Mouse (Mus musculus): Measurements from ENCODE around the gene Zfp426. TPM values are rescaled to one million over a fixed set of nuclear protein-coding genes. Genes with fewer than 3 reads are reported as not detected.

Gene Zfp426
- 7.0 and 7.2 TPM in 2 replicates for polyA plus RNA-seq (2015; fragmentation: Nextera tagmentation; extraction: Ambion mirVana)

GRCm38 (mm10) chr9:20492527-20493233 is at the start of gene Zfp426:
Gene Zfp426 (minus strand): TSS chr9:20492746.

DNA sequence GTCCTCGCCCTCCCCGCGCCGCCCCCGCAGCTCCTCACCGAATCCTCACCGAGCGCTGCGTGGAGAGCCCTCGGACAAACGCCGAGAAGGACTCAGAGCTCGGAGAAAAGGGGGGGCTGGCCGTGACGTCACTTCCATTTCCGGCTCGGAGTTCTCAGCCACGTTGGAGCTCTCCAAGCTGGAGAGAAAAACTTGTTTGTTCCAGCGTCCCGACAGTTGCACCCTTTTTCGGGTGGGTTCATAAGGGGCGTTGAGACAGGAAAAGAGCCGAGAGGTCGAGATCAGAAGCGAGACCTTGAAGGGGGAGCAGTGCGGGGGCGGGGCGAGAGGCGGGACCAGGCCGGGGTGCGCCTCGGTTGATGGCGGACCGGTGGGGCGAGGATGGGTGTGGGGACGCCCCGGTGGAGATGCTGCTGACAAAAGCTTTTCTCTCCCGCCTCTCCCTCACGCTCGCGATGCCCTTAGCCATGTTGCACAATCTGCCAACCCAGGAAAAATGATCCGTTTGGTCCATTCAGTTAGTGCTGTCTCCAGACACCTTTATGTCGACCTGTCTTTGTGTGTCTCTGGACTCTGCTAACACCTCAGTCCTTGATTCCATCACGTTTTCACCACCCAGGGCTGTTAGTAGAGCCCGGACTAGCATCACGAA is 28.9 kb upstream of the Zfp426 start, which contains the start of gene Zfp266:
Gene Zfp266, minus strand, starts transcription at position 112 of the 652 bp plus-strand sequence.

GRCm38 (mm10) chr9:20459377-20460317 is 32.9 kb downstream of the Zfp426 start, which contains the start of gene Zfp26:
Gene Zfp26 (minus strand): TSS chr9:20460162.

Other genes starting within 250 kb of the Zfp426 start
- not detected in 2 replicates for gene Olfr39, start 210.4 kb downstream of the Zfp426 start, polyA plus RNA-seq (2015; fragmentation: Nextera tagmentation; extraction: Ambion mirVana)
- gene Olfr873, start 194.2 kb downstream of the Zfp426 start, polyA plus RNA-seq (2015; fragmentation: Nextera tagmentation; extraction: Ambion mirVana), result not detected in 2 replicates
- not detected in 2 replicates for gene Olfr18, start 156.7 kb downstream of the Zfp426 start, polyA plus RNA-seq (2015; fragmentation: Nextera tagmentation; extraction: Ambion mirVana)
- 33.3 and 35.1 TPM in 2 replicates for gene Zfp560, start 107.6 kb downstream of the Zfp426 start, polyA plus RNA-seq (2015; fragmentation: Nextera tagmentation; extraction: Ambion mirVana)
- 5.0 and 5.9 TPM in 2 replicates for gene Zfp26, start 32.6 kb downstream of the Zfp426 start, polyA plus RNA-seq (2015; fragmentation: Nextera tagmentation; extraction: Ambion mirVana)
- gene Zfp266, start 28.7 kb upstream of the Zfp426 start, polyA plus RNA-seq (2015; fragmentation: Nextera tagmentation; extraction: Ambion mirVana), result 25.1 and 28.1 TPM in 2 replicates
- gene Zfp846, start 88.5 kb upstream of the Zfp426 start, polyA plus RNA-seq (2015; fragmentation: Nextera tagmentation; extraction: Ambion mirVana), result 5.5 and 7.1 TPM in 2 replicates
- gene Ubl5, start 150.1 kb upstream of the Zfp426 start, polyA plus RNA-seq (2015; fragmentation: Nextera tagmentation; extraction: Ambion mirVana), result 264 and 297 TPM in 2 replicates
- 13.1 and 13.8 TPM in 2 replicates for gene Fbxl12, start 152.0 kb upstream of the Zfp426 start, polyA plus RNA-seq (2015; fragmentation: Nextera tagmentation; extraction: Ambion mirVana)
- gene Pin1, start 159.3 kb upstream of the Zfp426 start, polyA plus RNA-seq (2015; fragmentation: Nextera tagmentation; extraction: Ambion mirVana), result 30.5 and 31.7 TPM in 2 replicates